Mouse (Mus musculus): Measurements from ENCODE around the gene Ccp110. TPM values are rescaled to one million over a fixed set of nuclear protein-coding genes. Genes with fewer than 3 reads are reported as not detected.

Ccp110 gene
- total and polyA plus RNA-seq, 2 experiments from 2014 or later, result 16.1 to 24.6 TPM

DNA sequence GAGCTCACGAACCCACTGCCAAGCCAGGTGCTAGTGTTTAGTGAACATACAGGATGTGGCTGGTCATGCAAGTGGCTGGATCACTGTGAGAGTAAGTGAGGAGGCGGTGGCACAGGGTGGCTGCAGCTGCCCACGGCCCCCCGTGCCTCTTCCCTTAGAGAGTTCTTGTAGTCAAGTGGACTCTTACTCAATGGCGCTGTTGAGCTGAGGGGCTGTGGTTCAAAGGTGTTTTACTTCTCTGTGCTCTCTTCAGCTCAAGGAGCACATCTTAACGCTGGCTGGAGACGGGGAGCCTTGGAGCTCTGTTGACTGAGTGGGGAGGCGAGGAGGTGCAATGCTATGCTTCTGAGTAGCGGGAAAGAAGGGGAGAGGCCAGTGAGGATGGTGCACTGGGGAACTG is 11.6 kb downstream of the Ccp110 start:
- H3K9ac ChIP-seq (replicated peaks; ENCODE audit: low read length), result no peak overlapping the region
- WGBS, result 96% methylated on average over 9 of the region's 9 CpGs
- ATAC-seq, result no peak

DNA sequence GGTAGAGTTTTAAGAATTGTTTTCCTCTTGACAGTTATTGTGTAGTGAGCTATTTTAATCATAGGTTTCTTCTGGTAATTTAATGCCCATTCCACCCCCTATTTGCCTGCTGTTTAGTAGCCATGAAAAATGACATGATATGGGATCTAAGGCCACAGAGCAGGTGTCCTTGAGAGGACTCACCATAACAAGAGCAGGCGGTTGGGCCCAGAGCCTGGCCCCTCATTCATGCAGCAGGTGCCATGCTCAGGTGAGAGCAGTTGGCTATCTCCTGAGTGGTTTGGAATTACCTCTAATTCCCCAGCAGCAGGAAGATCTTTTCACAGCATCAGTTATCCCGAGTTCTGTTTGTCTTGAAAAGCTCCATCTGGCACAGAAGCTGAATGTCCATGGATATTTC is 13.1 kb downstream of the Ccp110 start:
- H3K27ac ChIP-seq, result no peak overlapping the region
- no peaks in the 10 kb centered on the region for H3K27me3 ChIP-seq (ENCODE audit: insufficient read depth, low read length)
- no peak for DNase-seq (ENCODE audit: low spot score)
- H3K4me2 ChIP-seq (ENCODE audit: low read depth, low read length), result no peak overlapping the region
- H3K4me3 ChIP-seq (ENCODE audit: low read length), result no peak overlapping the region
- H3K4me1 ChIP-seq (ENCODE audit: insufficient read depth, low read length), result no peaks in the 10 kb centered on the region
- H3K9ac ChIP-seq (replicated peaks; ENCODE audit: low read length), result no peak overlapping the region
- WGBS, result 86% methylated on average over 2 of the region's 2 CpGs
- peaks cover 64% of the 10 kb centered on the region for H3K36me3 ChIP-seq (ENCODE audit: insufficient read depth, low read length)
- no peak for TF ChIP-seq CTCF (IDR thresholded peaks at IDR 0.05; ENCODE audit: low read depth)
- ATAC-seq, result no peak
- no peaks in the 10 kb centered on the region for H3K9me3 ChIP-seq (ENCODE audit: low read length)

More for the DNA sequence above, 11.6 kb downstream of the Ccp110 start:
- TF ChIP-seq CTCF (IDR thresholded peaks at IDR 0.05; ENCODE audit: low read depth), result no peak
- no peak overlapping the region for H3K27ac ChIP-seq
- H3K36me3 ChIP-seq (ENCODE audit: insufficient read depth, low read length), result peaks cover 60% of the 10 kb centered on the region
- no peak overlapping the region for H3K4me2 ChIP-seq (ENCODE audit: low read depth, low read length)
- H3K9me3 ChIP-seq (ENCODE audit: low read length), result no peaks in the 10 kb centered on the region
- no peaks in the 10 kb centered on the region for H3K4me1 ChIP-seq (ENCODE audit: insufficient read depth, low read length)
- no peak overlapping the region for H3K4me3 ChIP-seq (ENCODE audit: low read length)
- H3K27me3 ChIP-seq (ENCODE audit: insufficient read depth, low read length), result no peaks in the 10 kb centered on the region
- no peak for DNase-seq (ENCODE audit: low spot score)

DNA sequence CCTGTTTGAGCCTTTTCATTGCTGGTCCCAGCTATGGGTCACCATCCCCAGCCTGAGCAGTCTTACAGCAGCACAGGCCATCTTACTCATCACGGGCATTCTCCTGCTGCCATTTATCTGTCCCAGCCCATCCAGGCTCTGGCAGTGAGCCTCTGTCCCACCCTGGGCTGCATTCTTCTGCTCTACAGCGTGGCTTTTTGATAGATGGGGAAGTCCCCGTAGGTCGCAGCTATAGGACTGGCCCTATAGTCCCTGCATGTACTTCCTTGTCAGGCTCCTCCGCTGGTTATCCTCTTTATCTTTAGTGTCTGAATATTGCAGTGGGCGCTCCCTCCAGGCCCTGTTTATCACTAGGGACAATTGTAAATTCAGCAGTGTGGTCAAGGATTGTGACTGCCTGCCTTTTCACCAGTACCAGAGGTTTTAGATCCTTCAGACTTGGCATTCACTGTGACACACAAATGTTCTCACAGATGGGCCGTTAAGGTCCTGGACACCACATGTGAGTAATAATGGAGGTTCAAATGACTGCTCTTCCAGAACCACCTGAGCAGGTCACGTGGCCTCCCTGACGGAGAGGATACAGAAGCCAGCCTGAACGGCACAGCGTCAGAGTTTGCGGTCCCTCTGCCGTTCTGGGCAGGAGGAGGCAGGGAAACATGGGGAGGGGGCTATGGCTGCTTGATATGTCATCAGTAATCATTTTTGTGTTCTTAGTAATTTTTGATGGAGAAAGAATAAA is 16.7 kb downstream of the Ccp110 start:
- no peak for TF ChIP-seq CTCF (IDR thresholded peaks at IDR 0.05; ENCODE audit: low read depth)
- Histone ChIP-seq H3K27ac (no peak overlapping the region), H3K4me2 (ENCODE audit: low read depth, low read length) (no peak overlapping the region), H3K4me1 (ENCODE audit: insufficient read depth, low read length) (no peaks in the 10 kb centered on the region), H3K9ac (replicated peaks; ENCODE audit: low read length) (no peak overlapping the region), H3K36me3 (ENCODE audit: insufficient read depth, low read length) (peaks cover 71% of the 10 kb centered on the region), H3K27me3 (ENCODE audit: insufficient read depth, low read length) (no peaks in the 10 kb centered on the region), H3K9me3 (ENCODE audit: low read length) (no peaks in the 10 kb centered on the region), H3K4me3 (ENCODE audit: low read length) (no peak overlapping the region)
- DNase-seq (ENCODE audit: low spot score), result no peak
- no peak for ATAC-seq
- WGBS, result 89% methylated on average over 13 of the region's 13 CpGs

DNA sequence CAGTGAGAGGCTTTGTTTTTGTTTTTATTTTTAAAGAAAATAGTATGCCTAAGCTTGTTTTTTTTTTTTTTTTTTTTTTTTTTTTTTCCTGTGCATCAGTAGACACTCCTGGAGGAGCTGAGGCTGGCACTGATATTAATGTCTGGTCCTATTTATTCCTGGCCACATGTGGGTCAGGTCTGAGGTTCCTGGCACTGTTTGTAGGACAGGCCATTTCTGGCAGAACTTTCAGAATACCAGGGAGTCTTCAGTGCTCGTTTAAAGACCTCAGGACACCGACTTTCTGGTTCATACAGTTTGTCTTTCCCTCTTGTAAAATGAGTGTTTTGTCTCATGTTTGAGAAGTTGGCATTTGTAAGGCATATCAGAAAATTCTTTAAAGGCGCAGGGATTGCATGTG is 19.4 kb downstream of the Ccp110 start:
- H3K4me1 ChIP-seq (ENCODE audit: insufficient read depth, low read length), result no peaks in the 10 kb centered on the region
- H3K36me3 ChIP-seq (ENCODE audit: insufficient read depth, low read length), result peaks cover 59% of the 10 kb centered on the region
- no peak overlapping the region for H3K4me2 ChIP-seq (ENCODE audit: low read depth, low read length)
- ATAC-seq, result no peak
- no peaks in the 10 kb centered on the region for H3K27me3 ChIP-seq (ENCODE audit: insufficient read depth, low read length)
- H3K9me3 ChIP-seq (ENCODE audit: low read length), result no peaks in the 10 kb centered on the region
- DNase-seq (ENCODE audit: low spot score), result no peak
- whole genome bisulfite sequencing, result 88% methylated on average over 3 of the region's 3 CpGs
- no peak overlapping the region for H3K9ac ChIP-seq (replicated peaks; ENCODE audit: low read length)
- H3K4me3 ChIP-seq (ENCODE audit: low read length), result no peak overlapping the region
- no peak overlapping the region for H3K27ac ChIP-seq
- no peak for TF ChIP-seq CTCF (IDR thresholded peaks at IDR 0.05; ENCODE audit: low read depth)

DNA sequence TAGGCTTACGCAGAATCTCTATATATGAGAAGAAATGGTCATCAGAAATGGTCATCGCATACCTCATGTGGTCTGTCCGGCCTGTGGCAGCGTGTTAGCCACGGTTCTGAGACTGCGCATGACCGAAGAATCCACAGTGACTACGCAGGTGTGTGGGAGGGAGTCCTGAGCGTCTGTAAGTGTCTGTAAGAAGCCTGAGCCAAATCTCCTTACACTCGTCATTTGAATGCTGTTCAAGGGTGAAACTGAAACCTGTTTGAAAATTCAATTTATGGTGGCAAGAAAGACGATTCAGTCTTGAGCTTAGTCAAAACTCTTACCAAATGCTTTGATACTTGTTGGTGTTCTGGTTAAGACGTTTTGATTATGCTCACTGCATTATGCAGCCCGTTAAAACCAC is 20.9 kb downstream of the Ccp110 start:
- Histone ChIP-seq H3K9ac (replicated peaks; ENCODE audit: low read length) (no peak overlapping the region), H3K4me3 (ENCODE audit: low read length) (no peak overlapping the region), H3K27me3 (ENCODE audit: insufficient read depth, low read length) (no peaks in the 10 kb centered on the region), H3K36me3 (ENCODE audit: insufficient read depth, low read length) (peaks cover 50% of the 10 kb centered on the region), H3K4me1 (ENCODE audit: insufficient read depth, low read length) (no peaks in the 10 kb centered on the region), H3K4me2 (ENCODE audit: low read depth, low read length) (no peak overlapping the region), H3K27ac (no peak overlapping the region), H3K9me3 (ENCODE audit: low read length) (no peaks in the 10 kb centered on the region)
- no peak for ATAC-seq
- no peak for TF ChIP-seq CTCF (IDR thresholded peaks at IDR 0.05; ENCODE audit: low read depth)
- WGBS, result 96% methylated on average over 13 of the region's 13 CpGs
- no peak for DNase-seq (ENCODE audit: low spot score)

DNA sequence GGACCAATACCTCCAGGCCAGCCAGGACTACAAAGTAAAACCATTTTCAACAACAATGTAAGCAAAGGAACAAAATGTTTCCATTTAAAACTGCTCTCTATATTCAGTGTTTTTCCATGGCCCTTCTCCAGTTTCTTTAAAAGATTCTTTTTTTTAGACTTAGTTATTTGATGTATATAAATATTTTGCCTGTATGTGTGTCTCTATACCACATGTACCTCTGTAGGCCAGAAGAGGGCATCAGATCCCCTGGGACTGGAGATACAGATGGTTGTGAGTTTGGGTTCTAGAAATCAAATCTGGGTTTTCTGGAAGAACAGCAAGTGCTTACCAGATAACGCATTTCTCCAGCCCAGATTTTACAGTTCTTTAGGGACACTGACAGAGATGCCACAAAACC is 26.4 kb downstream of the Ccp110 start:
- 68% methylated on average over 1 of the region's 1 CpGs for WGBS
- Histone ChIP-seq H3K4me3 (ENCODE audit: low read length) (no peak overlapping the region), H3K27ac (no peak overlapping the region), H3K4me2 (ENCODE audit: low read depth, low read length) (no peak overlapping the region), H3K27me3 (ENCODE audit: insufficient read depth, low read length) (no peaks in the 10 kb centered on the region), H3K4me1 (ENCODE audit: insufficient read depth, low read length) (0 out of 2 replicates have a peak, but pooled peaks cover 9% of the 10 kb centered on the region), H3K9ac (replicated peaks; ENCODE audit: low read length) (no peak overlapping the region), H3K9me3 (ENCODE audit: low read length) (no peaks in the 10 kb centered on the region), H3K36me3 (ENCODE audit: insufficient read depth, low read length) (peaks cover 13% of the 10 kb centered on the region)
- peak; percentile 26; the same call in 1 of the 2 replicates for TF ChIP-seq CTCF (IDR thresholded peaks at IDR 0.05; ENCODE audit: low read depth)
- peak; percentile 10 for DNase-seq (ENCODE audit: low spot score)
- ATAC-seq, result no peak

DNA sequence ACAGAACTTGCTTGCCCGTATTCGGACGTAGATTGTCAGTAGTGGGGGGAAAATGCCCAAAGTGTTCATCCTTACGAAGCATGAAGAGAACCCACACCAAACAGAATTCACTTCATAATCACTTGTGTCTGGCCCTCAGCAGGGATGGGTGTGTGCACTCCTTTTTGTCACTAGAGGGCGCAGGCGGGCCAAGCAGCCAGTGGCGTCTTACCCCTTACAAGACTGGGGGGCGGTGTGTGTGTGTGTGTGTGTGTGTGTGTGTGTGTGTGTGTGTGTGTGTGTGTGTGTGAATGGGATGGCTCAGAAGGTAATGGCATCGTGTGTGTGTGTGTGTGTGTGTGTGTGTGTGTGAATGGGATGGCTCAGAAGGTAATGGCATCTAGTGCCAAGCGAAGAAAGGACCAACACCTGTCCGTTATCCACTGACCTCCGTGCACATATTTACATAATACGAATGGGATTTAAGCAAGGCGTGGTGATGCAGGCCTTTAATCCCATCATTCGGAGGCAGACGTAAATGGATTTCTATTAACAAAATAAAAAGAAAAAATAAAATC is 27.7 kb downstream of the Ccp110 start, which contains the start of gene Vps35l:
Gene Vps35l, plus strand, starts transcription at position 252 of the 557 bp plus-strand sequence.
- DNase-seq (ENCODE audit: low spot score) (peak; percentile 92), ATAC-seq (peak; percentile 86)
- Histone ChIP-seq H3K9ac (replicated peaks; ENCODE audit: low read length) (peak within 1 kb of the TSS; percentile 71), H3K9me3 (ENCODE audit: low read length) (no peaks in the 10 kb centered on the region), H3K4me1 (ENCODE audit: insufficient read depth, low read length) (0 out of 2 replicates have a peak, but pooled peaks cover 9% of the 10 kb centered on the region), H3K4me2 (ENCODE audit: low read depth, low read length) (peak within 1 kb of the TSS; percentile 72), H3K36me3 (ENCODE audit: insufficient read depth, low read length) (peaks cover 8% of the 10 kb centered on the region), H3K27ac (peak within 1 kb of the TSS; percentile 82), H3K27me3 (ENCODE audit: insufficient read depth, low read length) (no peaks in the 10 kb centered on the region), H3K4me3 (ENCODE audit: low read length) (peak within 1 kb of the TSS; percentile 65)
- TF ChIP-seq CTCF (IDR thresholded peaks at IDR 0.05; ENCODE audit: low read depth), result peak; percentile 95
- WGBS, result 1% methylated on average over 14 of the region's 16 CpGs

Measured in hindbrain, postnatal 0 days (tissue).